Mouse (Mus musculus): ENCODE results near the gene Anpep. TPM values are rescaled to one million over a fixed set of nuclear protein-coding genes. Genes with fewer than 3 reads are reported as not detected.

Gene Anpep
- polyA plus RNA-seq, 1 experiment from 2014 or later, result 7.7 TPM

Other genes starting within 250 kb of the Anpep start
- gene Rhcg, start 243.4 kb downstream of the Anpep start, polyA plus RNA-seq (2014; fragmentation: Nextera tagmentation; extraction: Ambion mirVana), result not detected in 2 replicates
- gene Ticrr, start 200.9 kb downstream of the Anpep start, polyA plus RNA-seq (2014; fragmentation: Nextera tagmentation; extraction: Ambion mirVana), result 7.1 and 9.8 TPM in 2 replicates
- gene Kif7, start 145.3 kb downstream of the Anpep start, polyA plus RNA-seq (2014; fragmentation: Nextera tagmentation; extraction: Ambion mirVana), result 1.9 and 2.3 TPM in 2 replicates
- gene Plin1, start 128.2 kb downstream of the Anpep start, polyA plus RNA-seq (2014; fragmentation: Nextera tagmentation; extraction: Ambion mirVana), result not detected in 2 replicates
- gene Pex11a, start 117.9 kb downstream of the Anpep start, polyA plus RNA-seq (2014; fragmentation: Nextera tagmentation; extraction: Ambion mirVana), result 7.0 and 7.6 TPM in 2 replicates
- 6.2 and 6.6 TPM in 2 replicates for gene Wdr93, start 117.9 kb downstream of the Anpep start, polyA plus RNA-seq (2014; fragmentation: Nextera tagmentation; extraction: Ambion mirVana)
- gene Mesp1, start 67.3 kb downstream of the Anpep start, polyA plus RNA-seq (2014; fragmentation: Nextera tagmentation; extraction: Ambion mirVana), result 0.17 TPM in 1 of 2 replicates, not detected in the other
- 0.48 and 0.67 TPM in 2 replicates for gene Mesp2, start 50.3 kb downstream of the Anpep start, polyA plus RNA-seq (2014; fragmentation: Nextera tagmentation; extraction: Ambion mirVana)
- gene Ap3s2, start 59.6 kb upstream of the Anpep start, polyA plus RNA-seq (2014; fragmentation: Nextera tagmentation; extraction: Ambion mirVana), result 36.3 and 41.2 TPM in 2 replicates
- 27.0 and 27.8 TPM in 2 replicates for gene Arpin, start 74.3 kb upstream of the Anpep start, polyA plus RNA-seq (2014; fragmentation: Nextera tagmentation; extraction: Ambion mirVana)
- 11.2 and 11.8 TPM in 2 replicates for gene Zfp710, start 163.8 kb upstream of the Anpep start, polyA plus RNA-seq (2014; fragmentation: Nextera tagmentation; extraction: Ambion mirVana)

Data from heart, embryonic 11.5 days (tissue).